Mouse (Mus musculus) hindbrain, postnatal 0 days (tissue): ENCODE results near the gene Brinp1. TPM values are rescaled to one million over a fixed set of nuclear protein-coding genes. Genes with fewer than 3 reads are reported as not detected.

Experiments
- ATAC-seq: fragments of 200-750 bp; cut with Nextera tagmentation; 2 replicates; pipeline ENCODE4 v1.8.0; 2017; ENCODE audit warnings: mild to moderate bottlenecking, moderate TSS enrichment, moderate library complexity
- DNase-seq: peaks from one replicate; pipeline ENCODE4 v3.0.0-alpha.2; 2015; ENCODE audit warnings: low spot score
- H3K27ac ChIP-seq: fragments of 300-500 bp; sonication (generic); 2 replicates; pipeline ENCODE4 v1.5.1; 2014; ENCODE audit warnings: mild to moderate bottlenecking
- H3K27me3 ChIP-seq: fragments of 300-500 bp; sonication (generic); 2 replicates; pipeline ENCODE4 v1.6.1; 2014; ENCODE audit warnings: low read length, mixed read lengths; ENCODE audit not compliant: insufficient read depth
- H3K36me3 ChIP-seq: fragments of 300-500 bp; sonication (generic); 2 replicates; pipeline ENCODE4 v1.6.1; 2014; ENCODE audit warnings: low read length, mixed read lengths; ENCODE audit not compliant: insufficient read depth
- H3K4me1 ChIP-seq: fragments of 300-500 bp; sonication (generic); 2 replicates; pipeline ENCODE4 v1.6.1; 2014; ENCODE audit warnings: antibody characterized with exemption, low read length, mixed read lengths; ENCODE audit not compliant: insufficient read depth
- H3K4me2 ChIP-seq: fragments of 300-500 bp; sonication (generic); 2 replicates; pipeline ENCODE4 v1.6.1; 2014; ENCODE audit warnings: low read depth, mild to moderate bottlenecking, low read length, moderate library complexity, mixed read lengths
- H3K4me3 ChIP-seq: fragments of 300-500 bp; sonication (generic); 2 replicates; pipeline ENCODE4 v1.5.1; 2014; ENCODE audit warnings: low read length
- H3K9ac ChIP-seq: fragments of 300-500 bp; sonication (generic); replicated peaks from 2 replicates; pipeline ENCODE4 v1.6.1; 2014; ENCODE audit warnings: mild to moderate bottlenecking, low read length, moderate library complexity, mixed read lengths
- H3K9me3 ChIP-seq: fragments of 300-500 bp; sonication (generic); 2 replicates; pipeline ENCODE4 v1.6.1; 2016; ENCODE audit warnings: low read length, mixed read lengths
- CTCF ChIP-seq: IDR thresholded peaks from 2 replicates; pipeline ENCODE4 v1.5.1; 2016; ENCODE audit warnings: antibody characterized with exemption, control low read depth, low read depth
- WGBS: fragments of 180-500 bp; shearing (Covaris S2); extraction: QIAGEN DNeasy Blood & Tissue Kit; methylation state at CpG from one replicate; pipeline ENCODE4 v1.1.7; 2014; 5-methylcytosine and 5-hydroxymethylcytosine counted together
- polyA plus RNA-seq: library from polyadenylated mRNA; unstranded; fragments of >200 nt; fragmentation: Nextera tagmentation; extraction: Ambion mirVana; gene quantifications from 2 replicates; pipeline ENCODE4 v1.2.1, GENCODE M21; 2015
- total RNA-seq: library from RNA; depleted of rRNA; stranded (reverse); fragments of >200 nt; gene quantifications from 2 replicates; pipeline ENCODE4 v1.2.3, GENCODE M21; 2014; rRNA removed

Gene Brinp1
- total RNA-seq (121 and 127 TPM in 2 replicates), polyA plus RNA-seq (80.5 and 84.2 TPM in 2 replicates)

GRCm38 (mm10) chr4:68954322-68954901 is at the start of gene Brinp1:
TSS of gene Brinp1 (minus strand) at chr4:68954397.
- Histone ChIP-seq H3K4me3 (peak within 1 kb of the TSS; percentile 75), H3K27me3 (no peaks in the 10 kb centered on the region), H3K4me1 (no peaks in the 10 kb centered on the region), H3K36me3 (no peaks in the 10 kb centered on the region), H3K9ac (peak within 1 kb of the TSS; percentile 72), H3K9me3 (no peaks in the 10 kb centered on the region), H3K27ac (peak within 1 kb of the TSS; percentile 85), H3K4me2 (peak within 1 kb of the TSS; percentile 73)
- peak; percentile 15; the same call in 1 of the 2 replicates for TF ChIP-seq CTCF
- 1% methylated on average over 33 of the region's 33 CpGs for WGBS
- ATAC-seq (peak; percentile 90), DNase-seq (peak; percentile 90)

DNA sequence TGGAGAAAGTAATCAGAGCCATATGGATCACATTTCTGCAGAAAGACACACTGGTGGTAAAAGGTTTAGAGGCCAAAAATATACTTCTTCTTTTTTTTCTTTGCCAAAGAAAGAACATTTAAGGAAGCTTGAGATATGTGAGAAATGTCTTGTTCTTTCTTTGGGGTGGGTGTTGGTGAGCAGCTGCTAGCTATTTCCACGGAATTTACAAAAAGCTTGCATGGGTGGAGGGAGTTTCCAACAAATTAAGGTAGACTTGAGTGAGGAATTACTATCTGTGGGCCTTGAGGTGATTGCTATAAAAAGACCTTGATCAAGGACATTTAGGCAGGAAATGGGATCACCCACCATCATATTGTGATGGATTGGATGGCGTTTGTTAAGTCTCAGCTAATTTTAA is 3.1 kb upstream of the Brinp1 start:
- 73% methylated on average over 2 of the region's 2 CpGs for WGBS
- no peaks in the 10 kb centered on the region for H3K36me3 ChIP-seq
- TF ChIP-seq CTCF: no peak

GRCm38 (mm10) chr4:68955621-68956020 is 1.4 kb upstream of the Brinp1 start:
- no peak overlapping the region for H3K4me3 ChIP-seq
- WGBS: 7% methylated on average over 4 of the region's 4 CpGs
- peak overlapping the region; percentile 73 for H3K4me2 ChIP-seq
- ATAC-seq: no peak
- TF ChIP-seq CTCF: no peak
- peak; percentile 51 for DNase-seq
- H3K4me1 ChIP-seq: no peaks in the 10 kb centered on the region
- no peaks in the 10 kb centered on the region for H3K27me3 ChIP-seq
- H3K9ac ChIP-seq: no peak overlapping the region
- H3K36me3 ChIP-seq: no peaks in the 10 kb centered on the region
- no peak overlapping the region for H3K27ac ChIP-seq
- no peaks in the 10 kb centered on the region for H3K9me3 ChIP-seq

More for the DNA sequence above, 3.1 kb upstream of the Brinp1 start:
- Histone ChIP-seq H3K9ac (no peak overlapping the region), H3K27me3 (no peaks in the 10 kb centered on the region), H3K4me1 (no peaks in the 10 kb centered on the region), H3K27ac (no peak overlapping the region), H3K9me3 (no peaks in the 10 kb centered on the region), H3K4me3 (no peak overlapping the region), H3K4me2 (no peak overlapping the region)
- DNase-seq (no peak), ATAC-seq (no peak)

GRCm38 (mm10) chr4:68953667-68954321 is 403 bp downstream of the Brinp1 start:
- WGBS: 1% methylated on average over 40 of the region's 40 CpGs
- peak; percentile 51 for ATAC-seq

GRCm38 (mm10) chr4:68953131-68953551 is 1.1 kb downstream of the Brinp1 start:
- peak; percentile 13; the same call in 1 of the 2 replicates for ATAC-seq
- 6% methylated on average over 8 of the region's 8 CpGs for WGBS

More at GRCm38 (mm10) chr4:68953667-68954321, 403 bp downstream of the Brinp1 start:
- Histone ChIP-seq H3K36me3 (no peaks in the 10 kb centered on the region), H3K4me2 (peak overlapping the region; percentile 73), H3K27ac (peak overlapping the region; percentile 85), H3K9me3 (no peaks in the 10 kb centered on the region), H3K4me1 (no peaks in the 10 kb centered on the region), H3K4me3 (peak overlapping the region; percentile 75), H3K27me3 (no peaks in the 10 kb centered on the region), H3K9ac (peak overlapping the region; percentile 72)
- TF ChIP-seq CTCF: no peak; the same call in 1 of the 2 replicates
- peak; percentile 54 for DNase-seq

GRCm38 (mm10) chr4:68950556-68950955 is 3.6 kb downstream of the Brinp1 start:
- peak; percentile 94 for DNase-seq
- peak overlapping the region; percentile 3; the same call in 1 of the 2 replicates for H3K4me3 ChIP-seq
- ATAC-seq: no peak
- no peak overlapping the region for H3K9ac ChIP-seq
- H3K4me1 ChIP-seq: no peaks in the 10 kb centered on the region; the same call in 1 of the 2 replicates
- peak overlapping the region; percentile 45 for H3K4me2 ChIP-seq
- peak; percentile 79 for TF ChIP-seq CTCF
- no peaks in the 10 kb centered on the region for H3K9me3 ChIP-seq
- no peak overlapping the region for H3K27ac ChIP-seq
- no peaks in the 10 kb centered on the region for H3K27me3 ChIP-seq
- 2% methylated on average over 2 of the region's 2 CpGs for WGBS
- H3K36me3 ChIP-seq: no peaks in the 10 kb centered on the region

More at GRCm38 (mm10) chr4:68953131-68953551, 1.1 kb downstream of the Brinp1 start:
- H3K36me3 ChIP-seq: no peaks in the 10 kb centered on the region
- H3K27ac ChIP-seq: peak overlapping the region; percentile 85
- H3K4me2 ChIP-seq: peak overlapping the region; percentile 73
- DNase-seq: peak; percentile 46
- H3K27me3 ChIP-seq: no peaks in the 10 kb centered on the region
- H3K9ac ChIP-seq: peak overlapping the region; percentile 72
- H3K4me3 ChIP-seq: peak overlapping the region; percentile 75
- no peaks in the 10 kb centered on the region for H3K9me3 ChIP-seq
- no peaks in the 10 kb centered on the region for H3K4me1 ChIP-seq
- TF ChIP-seq CTCF: no peak
